9 mouse cellular contexts compared by ENCODE assay signal in the genomic region with DNA sequence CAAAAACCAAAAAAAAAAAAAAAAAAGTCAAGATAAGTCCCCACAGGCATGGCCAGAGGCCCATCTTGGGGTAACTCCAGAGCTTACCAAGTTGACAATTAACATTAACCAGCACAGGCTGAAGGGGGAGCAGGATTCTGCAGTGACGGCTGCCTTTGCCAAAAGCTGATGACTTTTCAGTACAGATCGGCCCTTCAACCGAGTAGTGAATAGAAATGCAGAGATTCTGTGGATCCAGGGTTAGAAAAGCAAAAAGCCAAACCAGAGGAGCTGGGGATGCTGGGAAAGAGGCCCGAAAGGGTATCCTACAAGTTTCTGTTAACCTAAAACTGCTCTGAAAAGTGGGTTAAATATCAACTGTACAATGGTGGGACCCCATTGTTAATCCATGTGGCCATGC. TPM values are rescaled to one million over a fixed set of nuclear protein-coding genes. Genes with fewer than 3 reads are reported as not detected.
DNase-seq lines count a peak whose midpoint lies in the region; ATAC-seq and TF ChIP-seq lines count a peak whose summit lies in the region.
"Had no signal": no experiment of that assay in that cellular context is flagged by ENCODE, and none has a peak within 500 bp of the region (broad histone marks: within the 10 kb centered on the region; RNA-seq: fewer than 3 reads in every experiment).

No protein-coding gene starts in this region.

- no peak for TF ChIP-seq CTCF in cerebellum, adult 2 months (IDR thresholded peaks at IDR 0.05; ENCODE audit: borderline replicate concordance, insufficient read depth, low read depth, low read length)

- no peaks in the 10 kb centered on the region for H3K4me1 ChIP-seq in cerebellum, adult 2 months (ENCODE audit: control insufficient read depth, insufficient read depth, low read length)
- H3K4me1 ChIP-seq in heart, embryonic 15.5 days (replicated peaks), result peaks cover 17% of the 10 kb centered on the region

- 30% methylated on average over 4 of the region's 4 CpGs for WGBS in cerebellum, adult 2 months
- 22% methylated on average over 4 of the region's 4 CpGs for WGBS in heart, embryonic 15.5 days

- H3K9ac ChIP-seq in heart, embryonic 15.5 days, result peak overlapping the region; percentile 68

- no peaks in the 10 kb centered on the region for H3K9me3 ChIP-seq in heart, embryonic 15.5 days (replicated peaks)

- H3K36me3 ChIP-seq in heart, embryonic 15.5 days, result no peaks in the 10 kb centered on the region

- H3K4me2 ChIP-seq in heart, embryonic 15.5 days, result peak overlapping the region; percentile 67

- ATAC-seq in heart, embryonic 15.5 days (replicated peaks; ENCODE audit: insufficient number of reproducible peaks, insufficient read depth, low FRiP score, low read depth), result peak; percentile 74

- TF ChIP-seq POLR2A in cerebellum, adult 2 months (IDR thresholded peaks at IDR 0.05; ENCODE audit: borderline replicate concordance, insufficient read depth, low read length), result no peak

- no peaks in the 10 kb centered on the region for H3K27me3 ChIP-seq in cerebellum, adult 2 months (ENCODE audit: control insufficient read depth, insufficient read depth, low read length)
- no peaks in the 10 kb centered on the region for H3K27me3 ChIP-seq in heart, embryonic 15.5 days

- DNase-seq in cerebellum, adult 2 months, result no peak
- no peak for DNase-seq in cerebellum, adult 11-12 months
- peak; percentile 24 for DNase-seq in brain, adult 2 months (ENCODE audit: low read depth, low spot score)
- peak; percentile 69 for DNase-seq in kidney, postnatal 14 days
- peak; percentile 44 to 47 for DNase-seq in lung, postnatal 4 days
- no peak for DNase-seq in right cerebral cortex, adult 18-20 months
- no peak for DNase-seq in c-Kit-positive CD71-positive TER-119-positive erythroid progenitor cells, embryonic 14.5 days (ENCODE audit: low spot score)

- H3K27ac ChIP-seq in cerebellum, adult 2 months (ENCODE audit: insufficient read depth, low read length), result peak overlapping the region; percentile 0; the same call in 1 of the 2 replicates
- H3K27ac ChIP-seq in heart, embryonic 15.5 days, result peak overlapping the region; percentile 99

- peak overlapping the region; percentile 55 for H3K4me3 ChIP-seq in cerebellum, adult 2 months (replicated peaks; ENCODE audit: insufficient read depth, low read depth, low read length)
- H3K4me3 ChIP-seq in heart, embryonic 15.5 days, result peak overlapping the region; percentile 66

RNA-seq across cellular contexts. Expression of gene Skor1, which starts 40.2 kb away (rescaled TPM):
- polyA plus RNA-seq in cerebellum, adult 2 months (2012; rRNA removed), result 7.1 and 9.2 TPM in 2 replicates
- polyA plus RNA-seq in heart, embryonic 15.5 days (2015; fragmentation: Nextera tagmentation; extraction: Ambion mirVana), result not detected in 2 replicates
- polyA plus RNA-seq: C2C12 had no signal

Comparison
In these comparisons a context has a peak if more than half of its experiments do, and no peak if none do; other contexts are left out.
1. DNase-seq: peak in brain, adult 2 months (single experiment), kidney, postnatal 14 days (single experiment) and lung, postnatal 4 days (2 of 2); none in cerebellum, adult 2 months (0 of 2), cerebellum, adult 11-12 months (single experiment), right cerebral cortex, adult 18-20 months (single experiment) and c-Kit-positive CD71-positive TER-119-positive erythroid progenitor cells, embryonic 14.5 days (single experiment).